Mouse (Mus musculus): ENCODE measurements around the gene Terb1.

DNA sequence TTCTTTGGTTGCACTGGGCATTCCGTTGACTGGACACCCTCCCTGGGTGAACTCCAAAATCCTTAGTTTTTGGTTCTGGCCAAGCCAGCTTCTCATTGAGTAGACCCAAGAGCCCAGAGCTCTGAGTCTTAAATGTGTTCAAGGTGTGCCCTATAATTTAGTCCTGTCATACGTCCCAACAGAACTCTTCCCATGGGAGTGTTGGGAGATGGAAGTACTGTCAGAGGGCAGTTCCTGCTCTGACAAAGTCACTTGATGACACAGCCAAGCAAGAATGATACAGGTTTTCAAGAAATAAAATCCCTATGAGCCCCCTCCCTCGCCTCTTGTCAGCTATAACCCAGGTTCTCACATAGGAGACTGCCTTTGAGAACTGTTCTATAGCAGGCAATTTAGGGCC is 424 bp upstream of the Terb1 start:
- no peak for TF ChIP-seq CTCF (conservative IDR thresholded peaks at IDR 0.05; ENCODE audit: insufficient read depth, insufficient read length, low read depth, low read length)
- no peak for TF ChIP-seq POLR2A (IDR thresholded peaks at IDR 0.05; ENCODE audit: low read depth, low read length)

Data from kidney, adult 2 months (tissue).